Comparison of ENCODE assay signal across 25 mouse cellular contexts in genomic region chr1:170385416-170385815, GRCm38 (mm10).
DNase-seq lines count a peak whose midpoint lies in the region; ATAC-seq and TF ChIP-seq lines count a peak whose summit lies in the region.
"Had no signal": no experiment of that assay in that cellular context is flagged by ENCODE, and none has a peak within 500 bp of the region (broad histone marks: within the 10 kb centered on the region; RNA-seq: fewer than 3 reads in every experiment).

No protein-coding gene starts in this region.

- TF ChIP-seq POLR2A in brain, embryonic 14.5 days (IDR thresholded peaks at IDR 0.05; ENCODE audit: borderline replicate concordance, extremely low read depth, insufficient read depth, insufficient read length, poor library complexity, severe bottlenecking), result no peak

- no peak overlapping the region for H3K4me3 ChIP-seq in forebrain, embryonic 15.5 days
- H3K4me3 ChIP-seq in forebrain, embryonic 10.5 days, result no peak overlapping the region
- H3K4me3 ChIP-seq in layer of hippocampus, adult 2 months, result no peak overlapping the region
- H3K4me3 ChIP-seq: embryonic facial prominence, embryonic 10.5 days; embryonic facial prominence, embryonic 13.5 days; erythroblast, embryonic 14.5 days; heart, adult 2 months; hindbrain, embryonic 12.5 days; hindbrain, embryonic 15.5 days had no signal

- 41% methylated on average over 10 of the region's 10 CpGs for WGBS in forebrain, embryonic 15.5 days
- WGBS in forebrain, embryonic 10.5 days, result 89% methylated on average over 10 of the region's 10 CpGs

- TF ChIP-seq CTCF in layer of hippocampus, adult 2 months (conservative IDR thresholded peaks at IDR 0.05), result no peak
- TF ChIP-seq CTCF in brain, embryonic 14.5 days (IDR thresholded peaks at IDR 0.05; ENCODE audit: borderline replicate concordance, extremely low read depth, insufficient read depth, insufficient read length), result no peak

- H3K4me1 ChIP-seq in forebrain, embryonic 15.5 days, result peaks cover 21% of the 10 kb centered on the region
- H3K4me1 ChIP-seq in forebrain, embryonic 10.5 days, result peaks cover 36% of the 10 kb centered on the region

- no peak overlapping the region for H3K9ac ChIP-seq in forebrain, embryonic 15.5 days (replicated peaks)
- H3K9ac ChIP-seq: embryonic facial prominence, embryonic 13.5 days; hindbrain, embryonic 12.5 days; hindbrain, embryonic 15.5 days had no signal

- 0 out of 2 replicates have a peak overlapping the region, but pooled peaks have one; percentile 13 for H3K27ac ChIP-seq in forebrain, embryonic 15.5 days (replicated peaks)
- H3K27ac ChIP-seq in forebrain, embryonic 10.5 days, result no peak overlapping the region
- H3K27ac ChIP-seq in layer of hippocampus, adult 2 months, result 0 out of 2 replicates have a peak overlapping the region, but pooled peaks have one; percentile 10
- H3K27ac ChIP-seq: embryonic facial prominence, embryonic 10.5 days; embryonic facial prominence, embryonic 13.5 days; heart, adult 2 months; hindbrain, embryonic 12.5 days; hindbrain, embryonic 15.5 days had no signal

- H3K9me3 ChIP-seq in forebrain, embryonic 15.5 days, result no peaks in the 10 kb centered on the region
- H3K9me3 ChIP-seq in forebrain, embryonic 10.5 days, result no peaks in the 10 kb centered on the region
- H3K9me3 ChIP-seq: embryonic facial prominence, embryonic 10.5 days; embryonic facial prominence, embryonic 13.5 days; G1E; hindbrain, embryonic 12.5 days; hindbrain, embryonic 15.5 days had no signal

- DNase-seq in forebrain, embryonic 10.5 days (ENCODE audit: extremely low spot score, low spot score), result no peak
- no peak for DNase-seq in layer of hippocampus, adult 2 months (ENCODE audit: low spot score in 2 of 2)
- DNase-seq in layer of hippocampus, postnatal 14 days (ENCODE audit: low spot score in 2 of 2), result no peak
- DNase-seq in brain, embryonic 14.5 days (ENCODE audit: low read depth), result peak; percentile 71
- no peak for DNase-seq in kidney, adult 18-20 months
- DNase-seq: adrenal gland, postnatal 10 days; adrenal gland, postnatal 36 days; B cell, adult 2 months; cerebellum, adult 11-12 months; cerebellum, adult 8-10 months; cerebellum, postnatal 10 days; cerebellum, postnatal 36 days; embryo, embryonic 11 days; gastrocnemius, postnatal 25 days; heart, adult 2 months had no signal

- no peak overlapping the region for H3K4me2 ChIP-seq in forebrain, embryonic 15.5 days (replicated peaks)
- H3K4me2 ChIP-seq: embryonic facial prominence, embryonic 13.5 days; heart, embryonic 11.5 days; hindbrain, embryonic 12.5 days; hindbrain, embryonic 15.5 days had no signal

- ATAC-seq in forebrain, embryonic 15.5 days (replicated peaks), result no peak
- ATAC-seq: intestine, postnatal 0 days; Patski had no signal

- no peaks in the 10 kb centered on the region for H3K27me3 ChIP-seq in forebrain, embryonic 15.5 days
- no peaks in the 10 kb centered on the region for H3K27me3 ChIP-seq in forebrain, embryonic 10.5 days (ENCODE audit: poor library complexity, severe bottlenecking)
- H3K27me3 ChIP-seq: embryonic facial prominence, embryonic 13.5 days; hindbrain, embryonic 12.5 days; hindbrain, embryonic 15.5 days; Patski had no signal

- H3K36me3 ChIP-seq in forebrain, embryonic 15.5 days, result no peaks in the 10 kb centered on the region
- H3K36me3 ChIP-seq in forebrain, embryonic 10.5 days (replicated peaks), result no peaks in the 10 kb centered on the region
- H3K36me3 ChIP-seq: embryonic facial prominence, embryonic 10.5 days; embryonic facial prominence, embryonic 13.5 days; G1E; hindbrain, embryonic 12.5 days; hindbrain, embryonic 15.5 days had no signal
